Mouse (Mus musculus) liver, adult (tissue): ENCODE results near the gene C530008M17Rik.

Experiments
- GATA4 ChIP-seq: IDR thresholded peaks from 2 replicates; pipeline ENCODE4 v1.6.1; 2014; ENCODE audit warnings: mild to moderate bottlenecking, low read length; ENCODE audit not compliant: insufficient replicate concordance

C530008M17Rik gene

GRCm38 (mm10) chr5:76855829-76856600 is 199.7 kb downstream of the C530008M17Rik start:
- no peak for TF ChIP-seq GATA4

- no peak for TF ChIP-seq GATA4
Observed at GRCm38 (mm10) chr5:76857103-76858015, 201.0 kb downstream of the C530008M17Rik start.

GRCm38 (mm10) chr5:76858444-76858843 is 202.1 kb downstream of the C530008M17Rik start:
- no peak for TF ChIP-seq GATA4

- TF ChIP-seq GATA4: no peak
Observed at GRCm38 (mm10) chr5:76866819-76867218, 210.5 kb downstream of the C530008M17Rik start.

- no peak for TF ChIP-seq GATA4
Observed at GRCm38 (mm10) chr5:76868693-76869286, 212.5 kb downstream of the C530008M17Rik start.

- no peak for TF ChIP-seq GATA4
Observed at GRCm38 (mm10) chr5:76869553-76869952, 213.2 kb downstream of the C530008M17Rik start.

- no peak for TF ChIP-seq GATA4
Observed at GRCm38 (mm10) chr5:76876106-76876758, 219.9 kb downstream of the C530008M17Rik start.

- no peak for TF ChIP-seq GATA4
Observed at GRCm38 (mm10) chr5:76884107-76884506, 227.8 kb downstream of the C530008M17Rik start.

- no peak for TF ChIP-seq GATA4
Observed at GRCm38 (mm10) chr5:76887011-76887410, 230.7 kb downstream of the C530008M17Rik start.

- no peak for TF ChIP-seq GATA4
Observed at GRCm38 (mm10) chr5:76892608-76893007, 236.3 kb downstream of the C530008M17Rik start.

- TF ChIP-seq GATA4: no peak
Observed at GRCm38 (mm10) chr5:76893084-76893483, 236.8 kb downstream of the C530008M17Rik start.

- TF ChIP-seq GATA4: peak; percentile 59; the same call in 1 of the 2 replicates
Observed at GRCm38 (mm10) chr5:76902131-76902530, 245.8 kb downstream of the C530008M17Rik start.

GRCm38 (mm10) chr5:76904713-76905404 is 248.5 kb downstream of the C530008M17Rik start:
- TF ChIP-seq GATA4: no peak

GRCm38 (mm10) chr5:76905405-76906154 is 249.3 kb downstream of the C530008M17Rik start, which contains the start of gene Aasdh:
Gene Aasdh, minus strand, starts transcription at chr5:76905514.
- TF ChIP-seq GATA4: no peak

GRCm38 (mm10) chr5:76906155-76906499 is 249.8 kb downstream of the C530008M17Rik start:
- TF ChIP-seq GATA4: no peak
